Mouse (Mus musculus) E14TG2a.4 (cell line): Measurements from ENCODE around the gene Ddx39b.
A peak's percentile ranks its signal among the peaks of the same experiment; 100 is the strongest.

ENCODE experiments used
- H3K27me3 ChIP-seq: 2 replicates; pipeline ENCODE4 v1.6.1; 2014; ENCODE audit warnings: low read length, control low read depth; ENCODE audit not compliant: insufficient read depth
- H3K36me3 ChIP-seq: 2 replicates; pipeline ENCODE4 v1.6.1; 2014; ENCODE audit warnings: low read length, control low read depth; ENCODE audit not compliant: insufficient read depth
- H3K4me1 ChIP-seq: replicated peaks from 2 replicates; pipeline ENCODE4 v1.6.1; 2014; ENCODE audit warnings: low read depth, low read length, control low read depth
- H3K4me3 ChIP-seq: replicated peaks from 2 replicates; pipeline ENCODE4 v1.5.1; 2014; ENCODE audit warnings: mild to moderate bottlenecking, low read length
- H3K9me3 ChIP-seq: 2 replicates; pipeline ENCODE4 v1.6.1; 2014; ENCODE audit warnings: low read length, control low read depth
- CTCF ChIP-seq: conservative IDR thresholded peaks from 2 replicates; pipeline ENCODE4 v1.5.1; 2014; ENCODE audit warnings: low read length
- NANOG ChIP-seq: IDR thresholded peaks from 2 replicates; pipeline ENCODE4 v1.6.1; 2014; ENCODE audit warnings: borderline replicate concordance, low read length, mixed read lengths
- POU5F1 ChIP-seq: IDR thresholded peaks from 2 replicates; pipeline ENCODE4 v1.6.1; 2014; ENCODE audit warnings: low read length, borderline replicate concordance

Gene Ddx39b

DNA sequence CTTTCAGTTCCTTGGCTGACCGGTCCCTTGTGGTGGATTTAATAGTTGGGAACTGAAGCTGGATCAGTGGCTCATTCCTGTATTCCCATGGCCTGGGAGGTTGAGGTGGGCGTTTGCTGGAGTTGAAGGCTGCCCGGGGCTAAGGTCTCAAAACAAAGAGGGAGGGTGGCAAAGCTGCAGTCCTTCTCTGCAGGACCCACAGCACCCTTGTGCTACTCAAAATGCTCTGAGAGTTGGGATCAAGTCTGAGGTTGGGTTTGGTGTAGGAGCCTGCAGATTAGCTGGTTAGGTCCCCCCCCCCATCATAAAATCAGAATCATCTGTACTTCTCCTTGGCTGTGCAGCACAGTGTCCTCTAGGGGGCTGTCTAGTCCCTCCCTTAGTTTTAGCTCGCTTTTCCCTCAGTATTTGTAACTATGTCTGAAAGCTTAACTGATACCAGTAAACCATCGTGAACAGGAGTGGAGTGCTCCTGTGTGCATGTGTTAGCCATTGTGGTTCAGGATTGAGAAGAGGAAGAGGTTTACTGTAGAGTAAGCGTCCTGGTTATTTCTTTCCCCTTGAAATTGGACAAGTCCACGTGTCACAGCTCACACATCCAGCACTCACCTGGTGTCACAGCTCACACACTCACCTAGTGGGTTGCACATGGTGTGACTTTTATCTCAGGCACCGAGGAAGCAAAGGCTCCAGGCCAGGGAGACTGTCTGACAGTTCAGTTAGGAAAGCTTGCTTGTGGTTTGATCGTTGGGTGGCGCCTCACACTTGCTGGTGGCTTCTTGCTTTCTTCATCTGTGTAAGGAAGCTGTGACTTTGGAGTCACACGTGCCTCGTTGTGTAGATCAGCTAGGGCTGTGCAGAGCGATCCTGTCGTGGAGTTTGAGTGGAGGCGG is 4.4 kb downstream of the Ddx39b start:
- H3K36me3 ChIP-seq: peaks cover 84% of the 10 kb centered on the region
- H3K4me3 ChIP-seq: peak overlapping the region; percentile 99
- peak; percentile 59 for TF ChIP-seq CTCF
- TF ChIP-seq POU5F1: no peak
- peaks cover 80% of the 10 kb centered on the region for H3K4me1 ChIP-seq
- no peaks in the 10 kb centered on the region for H3K27me3 ChIP-seq
- H3K9me3 ChIP-seq: no peaks in the 10 kb centered on the region

- Histone ChIP-seq H3K4me1 (peaks cover 88% of the 10 kb centered on the region), H3K27me3 (no peaks in the 10 kb centered on the region), H3K4me3 (0 out of 2 replicates have a peak overlapping the region, but pooled peaks have one; percentile 99), H3K9me3 (no peaks in the 10 kb centered on the region), H3K36me3 (peaks cover 96% of the 10 kb centered on the region)
- TF ChIP-seq NANOG (no peak), POU5F1 (no peak)
Observed at GRCm38 (mm10) chr17:35247144-35247543, 5.6 kb downstream of the Ddx39b start.

GRCm38 (mm10) chr17:35248986-35249385 is 7.4 kb downstream of the Ddx39b start:
- H3K4me3 ChIP-seq: no peak overlapping the region
- H3K9me3 ChIP-seq: no peaks in the 10 kb centered on the region
- H3K4me1 ChIP-seq: peaks cover 97% of the 10 kb centered on the region
- no peaks in the 10 kb centered on the region for H3K27me3 ChIP-seq
- H3K36me3 ChIP-seq: peaks cover 100% of the 10 kb centered on the region
- TF ChIP-seq CTCF: no peak
- no peak for TF ChIP-seq POU5F1
- no peak for TF ChIP-seq NANOG

GRCm38 (mm10) chr17:35249451-35250197 is 8.1 kb downstream of the Ddx39b start:
- H3K4me1 ChIP-seq: peaks cover 97% of the 10 kb centered on the region
- no peak overlapping the region for H3K4me3 ChIP-seq
- peaks cover 98% of the 10 kb centered on the region for H3K36me3 ChIP-seq
- TF ChIP-seq NANOG (no peak), CTCF (no peak), POU5F1 (no peak)
- no peaks in the 10 kb centered on the region for H3K9me3 ChIP-seq
- H3K27me3 ChIP-seq: no peaks in the 10 kb centered on the region

GRCm38 (mm10) chr17:35250348-35251120 is 9.0 kb downstream of the Ddx39b start:
- 0 out of 2 replicates have a peak, but pooled peaks cover 2% of the 10 kb centered on the region for H3K27me3 ChIP-seq
- peaks cover 89% of the 10 kb centered on the region for H3K36me3 ChIP-seq
- H3K4me1 ChIP-seq: peaks cover 92% of the 10 kb centered on the region
- H3K9me3 ChIP-seq: no peaks in the 10 kb centered on the region
- TF ChIP-seq NANOG: no peak
- TF ChIP-seq POU5F1: no peak
- TF ChIP-seq CTCF: no peak
- no peak overlapping the region for H3K4me3 ChIP-seq

GRCm38 (mm10) chr17:35251162-35251719 is 9.7 kb downstream of the Ddx39b start:
- Histone ChIP-seq H3K9me3 (no peaks in the 10 kb centered on the region), H3K36me3 (peaks cover 82% of the 10 kb centered on the region), H3K4me1 (peaks cover 85% of the 10 kb centered on the region), H3K4me3 (no peak overlapping the region), H3K27me3 (0 out of 2 replicates have a peak, but pooled peaks cover 9% of the 10 kb centered on the region)
- TF ChIP-seq NANOG (no peak), POU5F1 (no peak), CTCF (no peak)

- H3K36me3 ChIP-seq: peaks cover 75% of the 10 kb centered on the region
- peaks cover 12% of the 10 kb centered on the region; the same call in 1 of the 2 replicates for H3K27me3 ChIP-seq
- no peak overlapping the region for H3K4me3 ChIP-seq
- TF ChIP-seq POU5F1: no peak
- no peak for TF ChIP-seq NANOG
- H3K9me3 ChIP-seq: no peaks in the 10 kb centered on the region
- H3K4me1 ChIP-seq: peaks cover 77% of the 10 kb centered on the region
Observed at GRCm38 (mm10) chr17:35251981-35252380, 10.4 kb downstream of the Ddx39b start.

DNA sequence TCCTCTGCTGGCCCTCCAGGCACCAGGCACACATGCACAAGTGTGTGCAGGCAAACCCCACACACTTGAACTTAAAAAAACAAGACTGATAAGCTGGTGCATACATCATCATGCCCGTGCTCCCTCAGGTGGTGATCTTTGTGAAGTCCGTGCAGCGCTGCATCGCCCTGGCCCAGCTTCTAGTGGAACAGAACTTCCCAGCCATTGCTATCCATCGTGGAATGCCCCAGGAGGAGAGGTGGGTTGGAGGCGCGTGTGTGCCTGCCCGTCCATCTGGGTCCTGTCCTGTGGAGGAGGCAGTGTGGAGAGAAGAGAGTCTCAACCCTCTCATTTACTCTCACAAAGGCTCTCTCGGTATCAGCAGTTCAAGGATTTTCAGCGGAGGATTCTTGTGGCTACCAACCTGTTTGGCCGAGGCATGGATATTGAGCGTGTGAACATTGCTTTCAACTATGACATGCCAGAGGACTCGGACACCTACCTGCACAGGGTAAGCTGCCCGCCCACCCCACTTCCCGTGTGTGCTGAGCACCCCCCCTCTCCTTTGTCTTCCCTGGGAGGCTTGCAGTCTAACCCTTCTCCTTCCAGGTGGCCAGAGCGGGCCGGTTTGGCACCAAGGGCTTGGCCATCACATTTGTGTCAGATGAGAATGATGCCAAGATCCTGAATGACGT is 11.2 kb downstream of the Ddx39b start:
- TF ChIP-seq POU5F1 (no peak), NANOG (no peak)
- H3K36me3 ChIP-seq: peaks cover 67% of the 10 kb centered on the region
- H3K4me3 ChIP-seq: no peak overlapping the region
- H3K4me1 ChIP-seq: peaks cover 71% of the 10 kb centered on the region
- H3K27me3 ChIP-seq: peaks cover 20% of the 10 kb centered on the region
- no peaks in the 10 kb centered on the region for H3K9me3 ChIP-seq
